Mouse (Mus musculus) embryo, embryonic 10 days (tissue): Measurements from ENCODE around the gene 1500009C09Rik.

Experiments
- DNase-seq: peaks from one replicate; pipeline ENCODE4 v3.0.0-alpha.2; 2015; ENCODE audit warnings: low spot score

Gene 1500009C09Rik

GRCm38 (mm10) chr15:82252097-82252496 is at the start of gene 1500009C09Rik:
1500009C09Rik (plus strand) TSS chr15:82252397.
- no peak for DNase-seq

- DNase-seq, result no peak
Observed at GRCm38 (mm10) chr15:82203090-82203489, 49.1 kb upstream of the 1500009C09Rik start.

DNA sequence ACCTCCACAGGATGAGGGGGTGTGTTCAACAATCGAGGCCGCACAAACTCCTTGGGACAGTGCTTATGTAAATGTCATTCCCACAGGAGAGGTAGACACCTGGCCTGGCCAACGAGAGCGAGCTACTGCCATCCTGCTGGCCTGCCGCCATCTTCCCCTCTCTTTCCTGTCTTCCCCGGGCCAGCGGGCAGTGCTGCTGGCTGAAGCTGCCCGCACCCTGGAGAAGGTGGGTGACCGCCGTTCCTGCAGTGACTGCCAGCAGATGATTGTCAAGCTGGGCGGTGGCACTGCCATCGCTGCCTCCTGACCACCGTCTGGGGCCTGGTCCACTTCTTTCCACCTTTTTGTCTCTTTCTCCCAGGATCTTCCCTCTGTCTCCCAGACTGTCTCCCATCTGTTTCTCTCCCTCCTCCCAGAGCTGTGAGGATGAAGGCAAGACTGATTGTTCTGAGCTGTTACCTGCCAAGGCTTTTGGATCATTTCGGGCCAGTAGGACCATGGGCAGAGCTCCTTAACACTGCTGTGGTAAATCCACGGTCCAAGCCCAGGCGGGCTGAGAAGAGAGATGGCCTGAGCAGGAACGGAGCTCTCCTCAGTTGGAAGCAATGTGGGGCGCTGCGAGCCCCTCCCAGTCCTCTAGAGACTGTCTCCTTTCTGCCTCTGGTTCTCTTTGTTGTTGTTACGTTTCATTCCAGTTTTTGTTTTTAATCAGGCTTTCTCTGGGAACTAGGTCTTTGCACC is 48.4 kb upstream of the 1500009C09Rik start:
- DNase-seq, result no peak

GRCm38 (mm10) chr15:82204680-82205371 is 47.4 kb upstream of the 1500009C09Rik start:
- DNase-seq, result no peak

GRCm38 (mm10) chr15:82206365-82207104 is 45.7 kb upstream of the 1500009C09Rik start:
- DNase-seq, result no peak

DNA sequence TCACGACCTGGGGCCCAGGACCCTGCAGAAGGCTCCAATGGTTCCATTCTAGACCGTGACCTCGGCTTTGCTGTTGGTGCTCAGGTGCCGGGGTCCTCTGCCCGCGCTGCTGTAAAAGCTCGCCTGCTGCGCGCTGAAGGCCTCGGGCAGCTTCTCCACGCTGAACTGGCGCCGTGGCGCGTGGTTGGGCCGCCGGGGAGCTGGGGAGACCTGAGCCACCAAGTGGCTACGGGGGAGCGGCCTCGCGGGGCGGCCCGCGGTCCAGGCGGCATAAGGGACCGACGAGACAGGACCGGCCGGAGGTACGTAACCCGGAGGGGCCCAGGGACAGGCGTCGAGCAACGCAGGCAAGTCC is 45.1 kb upstream of the 1500009C09Rik start:
- no peak for DNase-seq

GRCm38 (mm10) chr15:82207504-82208219 is 44.5 kb upstream of the 1500009C09Rik start:
- DNase-seq, result no peak

DNA sequence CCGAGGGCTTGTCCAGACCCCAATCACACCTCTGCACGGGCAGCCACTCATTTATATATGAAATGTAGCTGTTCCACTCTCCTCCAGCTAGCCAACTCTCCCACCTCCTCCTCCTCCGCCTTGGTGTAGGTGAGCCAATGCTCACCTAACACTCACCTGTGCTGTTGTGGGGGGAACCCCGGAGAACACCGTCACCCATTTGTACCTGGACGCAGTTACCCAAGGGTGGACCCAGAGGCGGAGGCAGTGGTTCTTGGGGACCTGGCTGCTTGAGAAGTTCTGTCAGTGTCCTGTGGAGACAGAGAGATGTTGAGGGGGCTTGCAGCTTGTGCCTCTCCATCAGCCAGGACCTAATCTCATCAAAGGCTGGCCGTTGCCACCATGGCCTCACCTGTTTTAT is 43.9 kb upstream of the 1500009C09Rik start:
- no peak for DNase-seq

GRCm38 (mm10) chr15:82209295-82210050 is 42.7 kb upstream of the 1500009C09Rik start:
- no peak for DNase-seq

- DNase-seq, result no peak
Observed at GRCm38 (mm10) chr15:82210801-82211200, 41.4 kb upstream of the 1500009C09Rik start.

GRCm38 (mm10) chr15:82211281-82211680 is 40.9 kb upstream of the 1500009C09Rik start:
- DNase-seq, result no peak

DNA sequence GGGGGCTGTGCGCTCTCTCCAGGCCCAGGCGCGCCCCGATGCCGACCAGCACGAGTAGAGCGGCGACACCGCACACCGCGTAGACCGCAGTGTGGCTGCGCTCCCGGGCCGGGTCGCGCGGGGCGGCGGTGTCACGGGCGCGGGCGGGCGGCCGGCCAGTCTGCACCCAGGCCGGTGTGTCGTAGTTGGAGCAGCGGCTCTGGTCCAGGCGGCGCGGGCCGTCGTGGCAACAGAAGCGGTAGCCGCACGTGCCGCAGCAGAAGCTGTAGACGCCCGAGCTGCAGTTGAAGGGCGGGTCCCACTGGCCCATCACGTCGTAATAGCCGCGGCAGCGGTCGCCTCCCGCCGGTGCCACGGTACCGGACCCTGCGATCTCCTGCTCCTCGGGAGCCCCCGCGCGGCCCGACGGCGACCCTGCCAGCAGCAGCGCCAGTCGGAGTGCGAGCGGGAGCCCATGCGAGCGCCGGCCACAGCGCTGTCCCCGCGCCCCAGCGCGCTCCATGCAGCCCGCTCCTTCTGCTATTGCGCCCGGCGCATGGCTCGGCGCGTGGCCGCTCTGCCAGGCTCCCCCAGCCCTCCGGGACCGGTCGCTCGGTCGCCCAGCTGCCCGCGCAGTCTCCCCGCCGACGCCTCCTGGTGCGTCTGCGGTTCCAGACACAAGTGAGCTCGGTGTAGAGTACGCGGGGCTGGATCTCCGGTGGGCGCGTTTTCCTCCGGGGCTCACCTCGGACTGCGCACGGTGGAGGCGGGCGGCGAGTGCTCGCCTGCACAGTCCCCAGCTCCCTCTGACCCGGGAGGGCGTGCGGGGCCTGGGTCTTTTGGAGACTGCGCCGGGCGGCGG is 40.1 kb upstream of the 1500009C09Rik start:
- peak; percentile 50 for DNase-seq

DNA sequence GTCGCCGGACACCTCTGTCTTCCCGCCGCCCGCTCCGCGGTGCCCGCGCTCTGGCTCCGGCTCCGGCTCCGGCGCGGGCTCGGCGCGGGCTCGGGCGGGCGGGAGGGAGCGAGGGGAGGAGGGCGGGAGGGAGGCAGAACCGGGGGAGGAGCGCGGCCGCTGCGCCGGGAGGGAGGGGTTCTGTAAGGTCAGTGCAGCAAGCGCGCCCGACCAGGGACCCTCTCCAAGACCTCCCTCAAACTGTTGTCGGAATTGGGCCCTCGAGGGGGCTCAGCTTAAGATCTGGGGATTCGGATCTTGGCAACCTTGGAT is 39.5 kb upstream of the 1500009C09Rik start, which contains the start of gene Shisa8:
Gene Shisa8 (minus strand): TSS at position 64 of the 312 bp plus-strand sequence.
- peak; percentile 51 for DNase-seq

- no peak for DNase-seq
Observed at GRCm38 (mm10) chr15:82213222-82213621, 39.0 kb upstream of the 1500009C09Rik start.

DNA sequence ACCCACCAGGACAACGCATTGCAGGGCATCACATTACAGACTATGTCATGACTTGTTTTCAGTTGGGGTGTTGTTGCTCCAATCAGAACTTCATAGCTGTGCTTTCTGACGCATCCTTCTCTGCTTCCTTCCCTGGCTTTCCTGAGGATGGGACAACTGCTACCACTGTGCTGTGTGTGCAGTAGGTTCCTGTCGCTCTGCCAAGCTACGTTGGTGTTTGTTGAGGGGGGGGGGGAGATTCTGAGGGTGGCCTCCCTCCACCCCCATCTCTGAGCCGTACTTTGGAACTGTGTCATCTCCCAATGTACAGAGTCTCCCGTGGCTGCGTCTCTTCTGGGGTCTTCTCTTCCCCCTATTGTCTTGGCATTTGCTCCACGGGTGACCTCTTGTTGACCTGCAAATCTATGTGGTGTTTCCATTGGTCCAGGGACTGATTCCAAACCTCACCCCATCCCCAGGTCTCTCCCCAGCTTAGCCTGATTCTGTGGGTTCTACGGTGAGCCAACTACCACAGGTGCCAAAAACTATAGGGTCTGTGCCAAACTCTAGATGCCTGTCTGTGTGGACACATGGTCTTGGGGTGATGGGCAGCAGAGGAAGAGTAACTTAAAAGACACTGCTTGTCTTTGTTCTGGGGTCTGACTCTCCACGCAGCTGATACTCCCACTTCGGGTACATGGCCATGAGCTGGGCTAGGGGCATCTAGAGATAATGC is 36.7 kb upstream of the 1500009C09Rik start:
- DNase-seq, result no peak

DNA sequence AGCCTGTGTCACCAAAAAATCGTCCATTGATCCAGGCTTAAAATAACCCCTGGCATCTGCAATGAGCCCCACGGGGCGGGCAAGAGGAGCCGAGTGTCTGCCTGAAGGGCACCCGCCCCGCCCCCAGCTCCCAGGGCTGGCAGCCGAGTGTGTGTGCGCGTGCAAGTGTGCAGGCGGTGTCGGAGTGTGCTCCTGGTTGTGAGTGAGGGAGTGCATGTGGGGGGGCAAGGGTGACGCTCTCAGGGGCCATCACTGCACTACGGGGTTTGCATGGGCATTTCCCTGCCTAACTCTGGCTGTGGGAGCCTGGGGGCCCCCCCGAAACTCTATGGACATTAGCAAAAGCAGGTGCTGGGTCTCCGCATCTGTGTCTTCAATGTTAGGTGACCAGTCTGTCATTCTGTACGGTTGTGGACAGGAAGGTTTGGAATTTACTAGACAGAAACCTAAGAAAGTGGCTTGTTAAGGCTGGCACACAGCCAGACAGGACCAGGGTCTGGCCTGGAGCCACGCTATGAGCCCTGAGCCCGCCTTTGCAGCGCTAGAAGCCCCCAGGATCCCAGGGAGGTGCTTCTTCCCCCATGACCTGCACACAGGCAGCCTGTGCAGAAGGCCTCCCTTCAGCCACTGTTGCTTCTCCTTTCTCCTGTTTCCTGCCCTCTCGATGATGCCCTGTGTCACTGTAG is 35.9 kb upstream of the 1500009C09Rik start:
- no peak for DNase-seq

DNA sequence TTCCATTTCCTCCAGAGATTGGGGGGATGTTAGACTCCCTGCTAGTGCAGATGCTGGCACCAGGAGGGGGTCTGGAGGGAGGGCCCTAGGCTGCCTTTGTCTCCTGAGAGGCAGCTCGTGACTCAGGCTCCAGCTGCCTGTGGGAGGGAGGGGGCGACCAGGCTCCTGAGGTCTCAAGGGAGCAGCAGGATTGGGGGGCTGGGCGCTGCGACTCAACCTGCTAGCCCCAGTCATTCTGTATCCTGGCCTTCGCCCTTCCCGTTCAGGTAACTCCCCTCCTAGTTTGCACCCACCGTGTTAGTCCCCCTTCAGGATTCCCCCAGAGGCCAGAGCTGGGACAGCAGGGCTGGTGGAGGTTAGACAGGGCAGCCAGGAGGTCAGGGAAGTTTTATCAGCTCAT is 35.2 kb upstream of the 1500009C09Rik start:
- no peak for DNase-seq

GRCm38 (mm10) chr15:82217980-82218379 is 34.2 kb upstream of the 1500009C09Rik start:
- DNase-seq, result no peak
